Mouse (Mus musculus) splenic B cell, adult 2 months (primary cell): ENCODE measurements at regions not wholly inside any gene's neighbourhood (a gene's known extent, or its start where the extent isn't known, plus 50 kb on each side); places are given as distances from the start of the nearest gene placed in this dataset.
"Not testable (repeated sequence)": the region's sequence is repeated elsewhere in the genome, so short reads cannot be mapped to it uniquely, and the experiment has no call there.

ENCODE experiments used
- DNase-seq: peaks from one replicate; pipeline ENCODE4 v3.0.0-alpha.2; 2011; ENCODE audit warnings: low read depth, low spot score
- H3K27me3 ChIP-seq: 2 replicates; pipeline ENCODE4 v1.6.1; 2012; ENCODE audit warnings: mild to moderate bottlenecking, low read length, moderate library complexity, mixed read lengths; ENCODE audit not compliant: control insufficient read depth, poor library complexity, insufficient read depth, severe bottlenecking
- H3K36me3 ChIP-seq: 2 replicates; pipeline ENCODE4 v1.6.1; 2012; ENCODE audit warnings: mild to moderate bottlenecking, low read length, moderate library complexity, mixed read lengths; ENCODE audit not compliant: control insufficient read depth, poor library complexity, insufficient read depth, severe bottlenecking

- DNase-seq: peak; percentile 0
- H3K27me3 ChIP-seq, H3K36me3 ChIP-seq: not testable (repeated sequence)
These were observed 52.7 kb upstream of the Btbd35f27 start for GRCm38 (mm10) chrX:4899187-4899586.
